Mouse (Mus musculus) embryonic facial prominence, embryonic 15.5 days (tissue): ENCODE results near the gene Tnfsf12. TPM values are rescaled to one million over a fixed set of nuclear protein-coding genes. Genes with fewer than 3 reads are reported as not detected.

Source experiments
- ATAC-seq: fragments of 200-750 bp; cut with Nextera tagmentation; 2 replicates; pipeline ENCODE4 v1.8.0; 2017; ENCODE audit warnings: low read depth, moderate TSS enrichment; ENCODE audit not compliant: insufficient number of reproducible peaks, low FRiP score, low TSS enrichment
- H3K27ac ChIP-seq: fragments of 300-500 bp; sonication (generic); replicated peaks from 2 replicates; pipeline ENCODE4 v1.5.1; 2015; ENCODE audit warnings: mild to moderate bottlenecking, inconsistent platforms
- H3K27me3 ChIP-seq: fragments of 300-500 bp; sonication (generic); 2 replicates; pipeline ENCODE4 v1.6.1; 2015; ENCODE audit warnings: inconsistent platforms
- H3K36me3 ChIP-seq: fragments of 300-500 bp; sonication (generic); 2 replicates; pipeline ENCODE4 v1.6.1; 2015; ENCODE audit warnings: mild to moderate bottlenecking, inconsistent platforms
- H3K4me1 ChIP-seq: fragments of 300-500 bp; sonication (generic); 2 replicates; pipeline ENCODE4 v1.6.1; 2015; ENCODE audit warnings: inconsistent platforms
- H3K4me2 ChIP-seq: fragments of 300-500 bp; sonication (generic); replicated peaks from 2 replicates; pipeline ENCODE4 v1.6.1; 2015; ENCODE audit warnings: mild to moderate bottlenecking, inconsistent platforms
- H3K4me3 ChIP-seq: fragments of 300-500 bp; sonication (generic); replicated peaks from 2 replicates; pipeline ENCODE4 v1.5.1; 2015; ENCODE audit warnings: mild to moderate bottlenecking, inconsistent platforms
- H3K9ac ChIP-seq: fragments of 300-500 bp; sonication (generic); 2 replicates; pipeline ENCODE4 v1.6.1; 2015; ENCODE audit warnings: inconsistent platforms
- H3K9me3 ChIP-seq: fragments of 300-500 bp; sonication (generic); replicated peaks from 2 replicates; pipeline ENCODE4 v1.6.1; 2016; ENCODE audit warnings: inconsistent platforms
- WGBS: fragments of 180-500 bp; shearing (Covaris S2); methylation state at CpG from one replicate; pipeline ENCODE4 v1.1.7; 2015; 5-methylcytosine and 5-hydroxymethylcytosine counted together
- polyA plus RNA-seq: library from polyadenylated mRNA; unstranded; fragments of >200 nt; fragmentation: Nextera tagmentation; extraction: Ambion mirVana; gene quantifications from 2 replicates; pipeline ENCODE4 v1.2.1, GENCODE M21; 2015

Tnfsf12 gene
- polyA plus RNA-seq, 1 experiment from 2014 or later = 13.3 TPM

- peaks cover 46% of the 10 kb centered on the region for H3K36me3 ChIP-seq
- 93% methylated on average over 2 of the region's 2 CpGs for WGBS
- H3K27me3 ChIP-seq = no peaks in the 10 kb centered on the region
- H3K27ac ChIP-seq = no peak overlapping the region
- H3K9me3 ChIP-seq = no peaks in the 10 kb centered on the region
- no peak overlapping the region for H3K4me2 ChIP-seq
- no peak overlapping the region for H3K9ac ChIP-seq
- ATAC-seq = no peak
- H3K4me1 ChIP-seq = peaks cover 35% of the 10 kb centered on the region
- no peak overlapping the region for H3K4me3 ChIP-seq
These were observed 16.5 kb downstream of the Tnfsf12 start for GRCm38 (mm10) chr11:69679144-69679543.

GRCm38 (mm10) chr11:69672211-69672706, 23.4 kb downstream of the Tnfsf12 start, which contains the start of gene Eif4a1:
Gene Eif4a1 (minus strand): TSS chr11:69672423.
- Histone ChIP-seq H3K9ac (peak within 1 kb of the TSS; percentile 83), H3K36me3 (peaks cover 79% of the 10 kb centered on the region), H3K9me3 (no peaks in the 10 kb centered on the region), H3K27me3 (no peaks in the 10 kb centered on the region), H3K4me2 (peak within 1 kb of the TSS; percentile 77), H3K4me1 (peaks cover 23% of the 10 kb centered on the region), H3K27ac (peak within 1 kb of the TSS; percentile 98), H3K4me3 (peak within 1 kb of the TSS; percentile 61)
- peak; percentile 98 for ATAC-seq
- WGBS = under 1% methylated on average over 36 of the region's 36 CpGs

GRCm38 (mm10) chr11:69671726-69672124, 23.9 kb downstream of the Tnfsf12 start:
- WGBS = under 1% methylated on average over 43 of the region's 43 CpGs
- Histone ChIP-seq H3K36me3 (peaks cover 77% of the 10 kb centered on the region), H3K27ac (peak overlapping the region; percentile 98)

GRCm38 (mm10) chr11:69670786-69671725, 24.6 kb downstream of the Tnfsf12 start:
- Histone ChIP-seq H3K27ac (peak overlapping the region; percentile 98), H3K9me3 (no peaks in the 10 kb centered on the region), H3K4me2 (peak overlapping the region; percentile 77), H3K36me3 (peaks cover 77% of the 10 kb centered on the region), H3K9ac (peak overlapping the region; percentile 83), H3K4me1 (peaks cover 23% of the 10 kb centered on the region), H3K4me3 (peak overlapping the region; percentile 61), H3K27me3 (no peaks in the 10 kb centered on the region)
- under 1% methylated on average over 55 of the region's 61 CpGs for WGBS
- peak; percentile 79 for ATAC-seq

More at GRCm38 (mm10) chr11:69671726-69672124, 23.9 kb downstream of the Tnfsf12 start:
- no peak; the same call in 1 of the 2 replicates for ATAC-seq
- Histone ChIP-seq H3K4me1 (peaks cover 23% of the 10 kb centered on the region), H3K4me2 (peak overlapping the region; percentile 77), H3K27me3 (no peaks in the 10 kb centered on the region), H3K4me3 (peak overlapping the region; percentile 61), H3K9me3 (no peaks in the 10 kb centered on the region), H3K9ac (peak overlapping the region; percentile 83)

GRCm38 (mm10) chr11:69666665-69667005, 29.0 kb downstream of the Tnfsf12 start:
- no peaks in the 10 kb centered on the region for H3K9me3 ChIP-seq
- 77% methylated on average over 3 of the region's 3 CpGs for WGBS
- no peaks in the 10 kb centered on the region for H3K27me3 ChIP-seq
- H3K4me3 ChIP-seq = no peak overlapping the region
- peaks cover 30% of the 10 kb centered on the region for H3K4me1 ChIP-seq
- no peak overlapping the region for H3K4me2 ChIP-seq
- peaks cover 67% of the 10 kb centered on the region for H3K36me3 ChIP-seq
- ATAC-seq = no peak
- no peak overlapping the region for H3K9ac ChIP-seq
- H3K27ac ChIP-seq = no peak overlapping the region

GRCm38 (mm10) chr11:69665961-69666664, 29.5 kb downstream of the Tnfsf12 start, which contains the start of gene Cd68:
Gene Cd68 (minus strand): TSS chr11:69666153.
- H3K27ac ChIP-seq = peak within 1 kb of the TSS; percentile 52
- ATAC-seq = no peak
- H3K4me3 ChIP-seq = no peak within 1 kb of the TSS

GRCm38 (mm10) chr11:69665457-69665960, 30.1 kb downstream of the Tnfsf12 start:
- H3K4me2 ChIP-seq = no peak overlapping the region
- peak overlapping the region; percentile 41 for H3K27ac ChIP-seq
- ATAC-seq = no peak
- H3K9ac ChIP-seq = no peak overlapping the region
- H3K4me1 ChIP-seq = peaks cover 35% of the 10 kb centered on the region
- WGBS = 74% methylated on average over 9 of the region's 9 CpGs
- H3K36me3 ChIP-seq = peaks cover 63% of the 10 kb centered on the region
- no peak overlapping the region for H3K4me3 ChIP-seq
- no peaks in the 10 kb centered on the region for H3K9me3 ChIP-seq
- no peaks in the 10 kb centered on the region for H3K27me3 ChIP-seq

More at GRCm38 (mm10) chr11:69665961-69666664, 29.5 kb downstream of the Tnfsf12 start, which contains the start of gene Cd68:
- no peaks in the 10 kb centered on the region for H3K27me3 ChIP-seq
- H3K9me3 ChIP-seq = no peaks in the 10 kb centered on the region
- WGBS = 26% methylated on average over 7 of the region's 7 CpGs
- H3K4me2 ChIP-seq = no peak within 1 kb of the TSS
- peaks cover 35% of the 10 kb centered on the region for H3K4me1 ChIP-seq
- H3K36me3 ChIP-seq = peaks cover 67% of the 10 kb centered on the region
- H3K9ac ChIP-seq = no peak within 1 kb of the TSS

- Histone ChIP-seq H3K9me3 (no peaks in the 10 kb centered on the region), H3K9ac (no peak overlapping the region), H3K4me3 (no peak overlapping the region), H3K4me2 (no peak overlapping the region), H3K27me3 (no peaks in the 10 kb centered on the region), H3K4me1 (peaks cover 29% of the 10 kb centered on the region), H3K27ac (peak overlapping the region; percentile 52), H3K36me3 (peaks cover 57% of the 10 kb centered on the region)
- 88% methylated on average over 7 of the region's 7 CpGs for WGBS
- ATAC-seq = no peak
These were observed 30.8 kb downstream of the Tnfsf12 start for GRCm38 (mm10) chr11:69664841-69665240.

- WGBS = 85% methylated on average over 6 of the region's 6 CpGs
- ATAC-seq = no peak
- no peak overlapping the region for H3K4me3 ChIP-seq
- H3K4me1 ChIP-seq = peaks cover 20% of the 10 kb centered on the region
- H3K27ac ChIP-seq = peak overlapping the region; percentile 96; the same call in 1 of the 2 replicates
- peaks cover 53% of the 10 kb centered on the region for H3K36me3 ChIP-seq
- no peak overlapping the region for H3K9ac ChIP-seq
- H3K27me3 ChIP-seq = no peaks in the 10 kb centered on the region
- H3K9me3 ChIP-seq = no peaks in the 10 kb centered on the region
- no peak overlapping the region for H3K4me2 ChIP-seq
These were observed 31.9 kb downstream of the Tnfsf12 start for GRCm38 (mm10) chr11:69663795-69664194.

- H3K4me2 ChIP-seq = peak overlapping the region; percentile 48
- H3K4me3 ChIP-seq = peak overlapping the region; percentile 56
- H3K27me3 ChIP-seq = no peaks in the 10 kb centered on the region
- H3K4me1 ChIP-seq = peaks cover 18% of the 10 kb centered on the region
- H3K27ac ChIP-seq = peak overlapping the region; percentile 96
- peaks cover 53% of the 10 kb centered on the region for H3K36me3 ChIP-seq
- WGBS = 67% methylated on average over 13 of the region's 13 CpGs
- no peak for ATAC-seq
- H3K9me3 ChIP-seq = no peaks in the 10 kb centered on the region
- peak overlapping the region; percentile 15; the same call in 1 of the 2 replicates for H3K9ac ChIP-seq
These were observed 32.5 kb downstream of the Tnfsf12 start for GRCm38 (mm10) chr11:69662967-69663671.
